Mouse (Mus musculus): ENCODE measurements around the gene Thada. TPM values are rescaled to one million over a fixed set of nuclear protein-coding genes. Genes with fewer than 3 reads are reported as not detected.
"Not testable (repeated sequence)": the region's sequence is repeated elsewhere in the genome, so short reads cannot be mapped to it uniquely, and the experiment has no call there.

The Thada gene
- total and polyA plus RNA-seq, 2 experiments from 2014 or later = 3.3 to 15.7 TPM

GRCm38 (mm10) chr17:84188374-84188961 lies 277.5 kb downstream of the Thada start:
- Histone ChIP-seq H3K9ac (replicated peaks; ENCODE audit: low read length) (peak overlapping the region; percentile 60), H3K36me3 (ENCODE audit: insufficient read depth, low read length) (no peaks in the 10 kb centered on the region), H3K27ac (peak overlapping the region; percentile 86), H3K4me3 (ENCODE audit: low read length) (peak overlapping the region; percentile 55), H3K4me2 (ENCODE audit: low read depth, low read length) (peak overlapping the region; percentile 67), H3K9me3 (ENCODE audit: low read length) (no peaks in the 10 kb centered on the region), H3K27me3 (ENCODE audit: insufficient read depth, low read length) (no peaks in the 10 kb centered on the region), H3K4me1 (ENCODE audit: insufficient read depth, low read length) (no peaks in the 10 kb centered on the region)
- ATAC-seq = peak; percentile 78
- 3% methylated on average over 38 of the region's 38 CpGs for WGBS
- 0 out of 2 replicates have a peak, but pooled peaks have one; percentile 1 for TF ChIP-seq CTCF (IDR thresholded peaks at IDR 0.05; ENCODE audit: low read depth)
- DNase-seq (ENCODE audit: low spot score) = peak; percentile 86

GRCm38 (mm10) chr17:84187727-84188373 lies 278.2 kb downstream of the Thada start, which contains the start of gene Zfp36l2:
Zfp36l2 (minus strand) TSS chr17:84187947.
- peak; percentile 87 for ATAC-seq
- H3K4me2 ChIP-seq (ENCODE audit: low read depth, low read length) = peak within 1 kb of the TSS; percentile 67
- peak; percentile 92 for DNase-seq (ENCODE audit: low spot score)
- H3K9ac ChIP-seq (replicated peaks; ENCODE audit: low read length) = peak within 1 kb of the TSS; percentile 65
- peak within 1 kb of the TSS; percentile 55 for H3K4me3 ChIP-seq (ENCODE audit: low read length)
- no peaks in the 10 kb centered on the region for H3K36me3 ChIP-seq (ENCODE audit: insufficient read depth, low read length)
- H3K9me3 ChIP-seq (ENCODE audit: low read length) = no peaks in the 10 kb centered on the region
- no peaks in the 10 kb centered on the region for H3K27me3 ChIP-seq (ENCODE audit: insufficient read depth, low read length)
- TF ChIP-seq CTCF (IDR thresholded peaks at IDR 0.05; ENCODE audit: low read depth) = no peak
- under 1% methylated on average over 51 of the region's 76 CpGs for WGBS
- H3K4me1 ChIP-seq (ENCODE audit: insufficient read depth, low read length) = no peaks in the 10 kb centered on the region
- H3K27ac ChIP-seq = peak within 1 kb of the TSS; percentile 86

GRCm38 (mm10) chr17:84187264-84187663 lies 278.7 kb downstream of the Thada start:
- peak; percentile 37 for ATAC-seq
- H3K4me1 ChIP-seq (ENCODE audit: insufficient read depth, low read length); H3K9me3 ChIP-seq (ENCODE audit: low read length); DNase-seq (ENCODE audit: low spot score); H3K36me3 ChIP-seq (ENCODE audit: insufficient read depth, low read length); H3K27me3 ChIP-seq (ENCODE audit: insufficient read depth, low read length): not testable (repeated sequence)
- WGBS = 0% methylated on average over 8 of the region's 37 CpGs
- H3K9ac ChIP-seq (replicated peaks; ENCODE audit: low read length) = peak overlapping the region; percentile 65
- peak overlapping the region; percentile 67 for H3K4me2 ChIP-seq (ENCODE audit: low read depth, low read length)
- peak overlapping the region; percentile 86 for H3K27ac ChIP-seq
- peak overlapping the region; percentile 55 for H3K4me3 ChIP-seq (ENCODE audit: low read length)

- DNase-seq (ENCODE audit: low spot score) (peak; percentile 55), ATAC-seq (no peak)
- peak; percentile 7; the same call in 1 of the 2 replicates for TF ChIP-seq CTCF (IDR thresholded peaks at IDR 0.05; ENCODE audit: low read depth)
Measured at GRCm38 (mm10) chr17:84186451-84187202, 279.4 kb downstream of the Thada start.

GRCm38 (mm10) chr17:84185581-84186450 lies 280.2 kb downstream of the Thada start:
- DNase-seq (ENCODE audit: low spot score) = peak; percentile 72
- no peaks in the 10 kb centered on the region for H3K9me3 ChIP-seq (ENCODE audit: low read length)
- peak overlapping the region; percentile 83 for H3K27ac ChIP-seq
- TF ChIP-seq CTCF (IDR thresholded peaks at IDR 0.05; ENCODE audit: low read depth) = peak; percentile 52
- H3K4me2 ChIP-seq (ENCODE audit: low read depth, low read length) = peak overlapping the region; percentile 53
- H3K27me3 ChIP-seq (ENCODE audit: insufficient read depth, low read length) = no peaks in the 10 kb centered on the region
- peak overlapping the region; percentile 53 for H3K4me3 ChIP-seq (ENCODE audit: low read length)
- H3K36me3 ChIP-seq (ENCODE audit: insufficient read depth, low read length) = no peaks in the 10 kb centered on the region
- H3K4me1 ChIP-seq (ENCODE audit: insufficient read depth, low read length) = no peaks in the 10 kb centered on the region
- no peak for ATAC-seq
- WGBS = under 1% methylated on average over 95 of the region's 108 CpGs
- peak overlapping the region; percentile 65 for H3K9ac ChIP-seq (replicated peaks; ENCODE audit: low read length)

More at GRCm38 (mm10) chr17:84186451-84187202, 279.4 kb downstream of the Thada start:
- H3K4me3 ChIP-seq (ENCODE audit: low read length) = peak overlapping the region; percentile 53
- peak overlapping the region; percentile 83 for H3K27ac ChIP-seq
- no peaks in the 10 kb centered on the region for H3K4me1 ChIP-seq (ENCODE audit: insufficient read depth, low read length)
- no peaks in the 10 kb centered on the region for H3K27me3 ChIP-seq (ENCODE audit: insufficient read depth, low read length)
- peak overlapping the region; percentile 65 for H3K9ac ChIP-seq (replicated peaks; ENCODE audit: low read length)
- no peaks in the 10 kb centered on the region for H3K9me3 ChIP-seq (ENCODE audit: low read length)
- H3K36me3 ChIP-seq (ENCODE audit: insufficient read depth, low read length) = no peaks in the 10 kb centered on the region
- H3K4me2 ChIP-seq (ENCODE audit: low read depth, low read length) = peak overlapping the region; percentile 53
- 1% methylated on average over 78 of the region's 80 CpGs for WGBS

- ATAC-seq (no peak), DNase-seq (ENCODE audit: low spot score) (no peak)
- peak overlapping the region; percentile 83; the same call in 1 of the 2 replicates for H3K27ac ChIP-seq
- no peaks in the 10 kb centered on the region for H3K4me1 ChIP-seq (ENCODE audit: insufficient read depth, low read length)
- H3K9ac ChIP-seq (replicated peaks; ENCODE audit: low read length) = peak overlapping the region; percentile 65
- no peak for TF ChIP-seq CTCF (IDR thresholded peaks at IDR 0.05; ENCODE audit: low read depth)
- H3K36me3 ChIP-seq (ENCODE audit: insufficient read depth, low read length) = no peaks in the 10 kb centered on the region
- WGBS = 11% methylated on average over 7 of the region's 7 CpGs
- peak overlapping the region; percentile 53 for H3K4me3 ChIP-seq (ENCODE audit: low read length)
- no peaks in the 10 kb centered on the region for H3K27me3 ChIP-seq (ENCODE audit: insufficient read depth, low read length)
- no peaks in the 10 kb centered on the region for H3K9me3 ChIP-seq (ENCODE audit: low read length)
- peak overlapping the region; percentile 53 for H3K4me2 ChIP-seq (ENCODE audit: low read depth, low read length)
Measured at GRCm38 (mm10) chr17:84185011-84185411, 281.0 kb downstream of the Thada start.

All from hindbrain, postnatal 0 days (tissue).